Mouse (Mus musculus): ENCODE measurements around the gene Auts2. TPM values are rescaled to one million over a fixed set of nuclear protein-coding genes. Genes with fewer than 3 reads are reported as not detected.

The Auts2 gene
- polyA plus RNA-seq, 1 experiment = 9.6 TPM

- no peaks in the 10 kb centered on the region for H3K4me1 ChIP-seq (ENCODE audit: control insufficient read depth, insufficient read depth, low read length)
- H3K4me3 ChIP-seq (replicated peaks; ENCODE audit: extremely low read depth, low read depth, low read length) = no peak overlapping the region
- TF ChIP-seq POLR2A (IDR thresholded peaks at IDR 0.05; ENCODE audit: borderline replicate concordance, extremely low read depth, low read depth, low read length) (no peak), CTCF (IDR thresholded peaks at IDR 0.05; ENCODE audit: insufficient read depth, low read length) (no peak)
- DNase-seq = no peak
Measured at GRCm38 (mm10) chr5:131960432-131960831, 582.7 kb downstream of the Auts2 start.

- TF ChIP-seq POLR2A (IDR thresholded peaks at IDR 0.05; ENCODE audit: borderline replicate concordance, extremely low read depth, low read depth, low read length) (no peak), CTCF (IDR thresholded peaks at IDR 0.05; ENCODE audit: insufficient read depth, low read length) (no peak)
- DNase-seq = no peak
- H3K4me1 ChIP-seq (ENCODE audit: control insufficient read depth, insufficient read depth, low read length) = no peaks in the 10 kb centered on the region
- H3K4me3 ChIP-seq (replicated peaks; ENCODE audit: extremely low read depth, low read depth, low read length) = no peak overlapping the region
- WGBS = 81% methylated on average over 3 of the region's 3 CpGs
Measured at GRCm38 (mm10) chr5:131956998-131957397, 586.1 kb downstream of the Auts2 start.

DNA sequence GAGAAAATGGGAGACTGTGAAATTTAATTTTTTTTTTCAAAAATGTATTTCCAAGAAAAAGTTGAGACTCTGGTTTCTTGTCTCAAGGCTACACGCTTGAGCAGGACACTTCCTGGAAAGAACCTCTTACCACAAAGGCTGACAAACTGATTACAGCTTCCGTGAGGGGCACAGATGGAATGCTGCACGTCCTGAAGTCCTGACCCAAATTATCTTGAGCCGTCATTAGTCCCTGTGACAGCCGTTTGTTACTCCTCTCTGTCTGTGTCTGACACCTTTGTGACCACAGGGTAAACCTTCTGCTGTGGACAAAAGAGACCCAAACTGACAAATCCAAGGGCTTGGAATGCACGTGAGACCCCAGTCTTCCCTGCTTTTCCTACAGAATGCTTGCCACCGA is 587.1 kb downstream of the Auts2 start:
- WGBS = 46% methylated on average over 7 of the region's 7 CpGs
- TF ChIP-seq POLR2A (IDR thresholded peaks at IDR 0.05; ENCODE audit: borderline replicate concordance, extremely low read depth, low read depth, low read length) = no peak
- TF ChIP-seq CTCF (IDR thresholded peaks at IDR 0.05; ENCODE audit: insufficient read depth, low read length) = no peak
- Histone ChIP-seq H3K4me1 (ENCODE audit: control insufficient read depth, insufficient read depth, low read length) (no peaks in the 10 kb centered on the region), H3K4me3 (replicated peaks; ENCODE audit: extremely low read depth, low read depth, low read length) (no peak overlapping the region)
- no peak for DNase-seq

GRCm38 (mm10) chr5:131955227-131956016 is 587.7 kb downstream of the Auts2 start:
- WGBS = 90% methylated on average over 8 of the region's 8 CpGs
- no peak overlapping the region for H3K4me3 ChIP-seq (replicated peaks; ENCODE audit: extremely low read depth, low read depth, low read length)
- no peak for DNase-seq
- no peak for TF ChIP-seq POLR2A (IDR thresholded peaks at IDR 0.05; ENCODE audit: borderline replicate concordance, extremely low read depth, low read depth, low read length)
- no peak for TF ChIP-seq CTCF (IDR thresholded peaks at IDR 0.05; ENCODE audit: insufficient read depth, low read length)
- no peaks in the 10 kb centered on the region for H3K4me1 ChIP-seq (ENCODE audit: control insufficient read depth, insufficient read depth, low read length)

- 76% methylated on average over 7 of the region's 7 CpGs for WGBS
- DNase-seq = no peak
- TF ChIP-seq POLR2A (IDR thresholded peaks at IDR 0.05; ENCODE audit: borderline replicate concordance, extremely low read depth, low read depth, low read length) (no peak), CTCF (IDR thresholded peaks at IDR 0.05; ENCODE audit: insufficient read depth, low read length) (no peak)
- H3K4me3 ChIP-seq (replicated peaks; ENCODE audit: extremely low read depth, low read depth, low read length) = no peak overlapping the region
- no peaks in the 10 kb centered on the region for H3K4me1 ChIP-seq (ENCODE audit: control insufficient read depth, insufficient read depth, low read length)
Measured at GRCm38 (mm10) chr5:131948571-131949151, 594.5 kb downstream of the Auts2 start.

GRCm38 (mm10) chr5:131946801-131947200 is 596.3 kb downstream of the Auts2 start:
- TF ChIP-seq CTCF (IDR thresholded peaks at IDR 0.05; ENCODE audit: insufficient read depth, low read length) (no peak), POLR2A (IDR thresholded peaks at IDR 0.05; ENCODE audit: borderline replicate concordance, extremely low read depth, low read depth, low read length) (no peak)
- WGBS = 83% methylated on average over 5 of the region's 5 CpGs
- Histone ChIP-seq H3K4me3 (replicated peaks; ENCODE audit: extremely low read depth, low read depth, low read length) (no peak overlapping the region), H3K4me1 (ENCODE audit: control insufficient read depth, insufficient read depth, low read length) (no peaks in the 10 kb centered on the region)
- DNase-seq = no peak

DNA sequence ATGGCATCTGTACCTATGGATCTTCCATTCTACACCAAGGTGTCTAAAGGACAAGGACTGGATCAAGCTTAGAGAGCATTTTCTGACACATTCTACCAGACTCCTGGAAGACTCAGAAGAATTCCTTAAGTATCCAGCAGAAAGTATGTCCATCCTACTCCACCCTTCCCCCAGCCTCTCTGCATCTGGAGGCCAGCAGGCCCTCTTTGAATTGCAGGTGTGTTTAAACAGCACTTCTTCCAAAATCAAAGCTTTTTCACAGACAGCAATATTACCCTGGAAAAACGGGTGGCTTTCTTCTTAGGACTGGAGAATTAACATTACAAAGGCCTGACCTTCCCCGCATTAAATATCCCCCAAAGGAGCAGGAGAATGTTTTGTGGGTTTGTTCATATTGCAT is 598.4 kb downstream of the Auts2 start:
- H3K4me3 ChIP-seq (replicated peaks; ENCODE audit: extremely low read depth, low read depth, low read length) = no peak overlapping the region
- TF ChIP-seq CTCF (IDR thresholded peaks at IDR 0.05; ENCODE audit: insufficient read depth, low read length) (no peak), POLR2A (IDR thresholded peaks at IDR 0.05; ENCODE audit: borderline replicate concordance, extremely low read depth, low read depth, low read length) (no peak)
- WGBS = 58% methylated on average over 2 of the region's 2 CpGs

GRCm38 (mm10) chr5:131928696-131929095 is 614.4 kb downstream of the Auts2 start:
- TF ChIP-seq POLR2A (IDR thresholded peaks at IDR 0.05; ENCODE audit: borderline replicate concordance, extremely low read depth, low read depth, low read length) (no peak), CTCF (IDR thresholded peaks at IDR 0.05; ENCODE audit: insufficient read depth, low read length) (no peak)
- no peaks in the 10 kb centered on the region for H3K4me1 ChIP-seq (ENCODE audit: control insufficient read depth, insufficient read depth, low read length)
- no peak overlapping the region for H3K4me3 ChIP-seq (replicated peaks; ENCODE audit: extremely low read depth, low read depth, low read length)
- 75% methylated on average over 7 of the region's 7 CpGs for WGBS
- DNase-seq = no peak

More for the DNA sequence above, 598.4 kb downstream of the Auts2 start:
- no peak for DNase-seq
- no peaks in the 10 kb centered on the region for H3K4me1 ChIP-seq (ENCODE audit: control insufficient read depth, insufficient read depth, low read length)

DNA sequence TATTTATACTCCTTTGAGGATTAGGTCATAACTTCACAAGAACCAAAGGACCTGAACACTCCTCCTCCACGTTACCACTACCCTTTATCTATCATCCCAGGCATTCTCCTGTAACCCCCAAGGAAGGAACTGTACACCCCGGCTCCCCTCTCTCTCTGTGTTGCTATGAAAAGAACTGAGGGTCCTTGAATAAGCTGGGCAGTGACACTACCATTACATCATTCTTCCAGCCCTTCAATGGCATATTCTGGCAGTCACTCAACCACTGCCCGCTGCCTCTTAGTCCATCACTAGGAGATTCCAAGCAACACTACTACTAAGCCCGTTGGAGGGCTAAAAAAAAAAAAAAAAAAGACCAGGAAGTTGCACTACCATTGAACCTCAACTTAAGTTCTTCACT is 620.4 kb downstream of the Auts2 start:
- TF ChIP-seq CTCF (IDR thresholded peaks at IDR 0.05; ENCODE audit: insufficient read depth, low read length) (no peak), POLR2A (IDR thresholded peaks at IDR 0.05; ENCODE audit: borderline replicate concordance, extremely low read depth, low read depth, low read length) (no peak)
- Histone ChIP-seq H3K4me3 (replicated peaks; ENCODE audit: extremely low read depth, low read depth, low read length) (no peak overlapping the region), H3K4me1 (ENCODE audit: control insufficient read depth, insufficient read depth, low read length) (no peaks in the 10 kb centered on the region)
- WGBS = 57% methylated on average over 4 of the region's 4 CpGs
- DNase-seq = no peak

DNA sequence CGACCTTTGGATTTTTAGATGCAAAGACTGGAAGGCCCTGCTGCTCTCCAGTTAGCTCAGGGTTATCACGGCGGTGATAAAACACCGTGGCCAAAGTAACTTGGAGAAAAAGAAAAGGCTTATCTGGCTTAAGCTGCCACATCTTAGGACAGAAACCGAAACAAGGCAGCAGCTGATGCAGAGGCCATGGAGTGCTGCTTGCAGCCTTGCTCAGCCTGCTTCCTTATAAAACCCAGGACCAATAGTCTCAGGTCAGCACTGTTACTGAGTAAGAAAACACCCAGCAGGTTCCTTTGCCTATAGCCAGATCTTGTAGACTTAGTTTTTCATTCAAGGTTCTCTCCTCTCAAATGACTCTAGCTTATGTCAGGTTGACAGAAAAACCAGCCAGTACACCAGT is 621.0 kb downstream of the Auts2 start:
- no peak for DNase-seq
- no peak overlapping the region for H3K4me3 ChIP-seq (replicated peaks; ENCODE audit: extremely low read depth, low read depth, low read length)
- TF ChIP-seq POLR2A (IDR thresholded peaks at IDR 0.05; ENCODE audit: borderline replicate concordance, extremely low read depth, low read depth, low read length) (no peak), CTCF (IDR thresholded peaks at IDR 0.05; ENCODE audit: insufficient read depth, low read length) (no peak)
- WGBS = 61% methylated on average over 5 of the region's 5 CpGs
- no peaks in the 10 kb centered on the region for H3K4me1 ChIP-seq (ENCODE audit: control insufficient read depth, insufficient read depth, low read length)

Measured in lung, adult 2 months (tissue).